Mouse (Mus musculus) forebrain, embryonic 10.5 days (tissue): Measurements from ENCODE around the gene Tmem95. TPM values are rescaled to one million over a fixed set of nuclear protein-coding genes. Genes with fewer than 3 reads are reported as not detected.

Experiments
- microRNA-seq: library from miRNA; unstranded; fragments of <30 nt; microRNA quantifications from one replicate; pipeline ENCODE4, GENCODE M21; 2017
- polyA plus RNA-seq: library from polyadenylated mRNA; unstranded; fragments of >200 nt; fragmentation: Nextera tagmentation; extraction: Ambion mirVana; gene quantifications from 2 replicates; pipeline ENCODE4 v1.2.1, GENCODE M21; 2016

Gene Tmem95
- polyA plus RNA-seq, 1 experiment from 2014 or later: not detected

Small RNAs within 50 kb of the gene (microRNA-seq; reads per million reads assigned to microRNA genes)
- not detected for gene Mir6924

Other genes starting within 250 kb of the Tmem95 start
- gene Fxr2, start 245.0 kb downstream of the Tmem95 start, polyA plus RNA-seq: 32.5 and 34.6 TPM in 2 replicates
- gene Sox15, start 222.7 kb downstream of the Tmem95 start, polyA plus RNA-seq: not detected in 2 replicates
- gene Mpdu1, start 215.4 kb downstream of the Tmem95 start, polyA plus RNA-seq: 81.8 and 82.9 TPM in 2 replicates
- gene Cd68, start 211.9 kb downstream of the Tmem95 start, polyA plus RNA-seq: 5.5 and 5.8 TPM in 2 replicates
- gene Eif4a1, start 205.6 kb downstream of the Tmem95 start, polyA plus RNA-seq: 725 and 747 TPM in 2 replicates
- 127 and 128 TPM in 2 replicates for gene Senp3, start 195.9 kb downstream of the Tmem95 start, polyA plus RNA-seq
- gene Tnfsf13, start 192.2 kb downstream of the Tmem95 start, polyA plus RNA-seq: 0.20 TPM in 1 of 2 replicates, not detected in the other
- 1.1 and 1.6 TPM in 2 replicates for gene Tnfsf12, start 182.2 kb downstream of the Tmem95 start, polyA plus RNA-seq
- 0.44 and 0.55 TPM in 2 replicates for gene Tnfsfm13, start 181.9 kb downstream of the Tmem95 start, polyA plus RNA-seq
- 32.9 and 34.5 TPM in 2 replicates for gene Polr2a, start 119.4 kb downstream of the Tmem95 start, polyA plus RNA-seq
- gene Slc35g3, start 116.0 kb downstream of the Tmem95 start, polyA plus RNA-seq: 0.14 TPM in 1 of 2 replicates, not detected in the other
- gene Zbtb4, start 112.1 kb downstream of the Tmem95 start, polyA plus RNA-seq: 0.46 and 0.77 TPM in 2 replicates
- 1.0 and 1.5 TPM in 2 replicates for gene Chrnb1, start 82.1 kb downstream of the Tmem95 start, polyA plus RNA-seq
- gene Fgf11, start 76.2 kb downstream of the Tmem95 start, polyA plus RNA-seq: 0.73 TPM in 2 replicates
- gene Tmem102, start 72.4 kb downstream of the Tmem95 start, polyA plus RNA-seq: 0.71 and 0.95 TPM in 2 replicates
- not detected in 2 replicates for gene Gm39566, start 62.7 kb downstream of the Tmem95 start, polyA plus RNA-seq
- not detected in 2 replicates for gene Spem2, start 59.6 kb downstream of the Tmem95 start, polyA plus RNA-seq
- gene Spem1, start 55.8 kb downstream of the Tmem95 start, polyA plus RNA-seq: 0.19 TPM in 1 of 2 replicates, not detected in the other
- 4.7 and 5.2 TPM in 2 replicates for gene Nlgn2, start 40.2 kb downstream of the Tmem95 start, polyA plus RNA-seq
- gene Tmem256, start 39.5 kb downstream of the Tmem95 start, polyA plus RNA-seq: 259 and 290 TPM in 2 replicates
- gene Plscr3, start 31.6 kb downstream of the Tmem95 start, polyA plus RNA-seq: 67.5 and 67.6 TPM in 2 replicates
- 0.79 and 1.9 TPM in 2 replicates for gene Tnk1, start 19.3 kb downstream of the Tmem95 start, polyA plus RNA-seq
- gene Kctd11, start 3.4 kb upstream of the Tmem95 start, polyA plus RNA-seq: 4.8 and 6.7 TPM in 2 replicates
- 0.84 and 1.3 TPM in 2 replicates for gene Acap1, start 17.5 kb upstream of the Tmem95 start, polyA plus RNA-seq
- gene 2810408A11Rik, start 23.0 kb upstream of the Tmem95 start, polyA plus RNA-seq: 11.9 and 12.2 TPM in 2 replicates
- gene Neurl4, start 23.1 kb upstream of the Tmem95 start, polyA plus RNA-seq: 14.3 and 14.8 TPM in 2 replicates
- 92.4 and 97.3 TPM in 2 replicates for gene Gps2, start 35.9 kb upstream of the Tmem95 start, polyA plus RNA-seq
- gene Eif5a, start 43.9 kb upstream of the Tmem95 start, polyA plus RNA-seq: 2,970 and 2,997 TPM in 2 replicates
- 5.7 and 6.4 TPM in 2 replicates for gene Ybx2, start 57.8 kb upstream of the Tmem95 start, polyA plus RNA-seq
- gene Slc2a4, start 70.2 kb upstream of the Tmem95 start, polyA plus RNA-seq: 14.2 and 15.7 TPM in 2 replicates
- 19.7 and 21.9 TPM in 2 replicates for gene Cldn7, start 86.8 kb upstream of the Tmem95 start, polyA plus RNA-seq
- 21.5 and 23.4 TPM in 2 replicates for gene Ctdnep1, start 103.1 kb upstream of the Tmem95 start, polyA plus RNA-seq
- gene Elp5, start 104.5 kb upstream of the Tmem95 start, polyA plus RNA-seq: 159 TPM in 2 replicates
- 318 and 331 TPM in 2 replicates for gene Gabarap, start 113.1 kb upstream of the Tmem95 start, polyA plus RNA-seq
- gene Phf23, start 117.8 kb upstream of the Tmem95 start, polyA plus RNA-seq: 94.5 and 96.2 TPM in 2 replicates
- gene Dvl2, start 122.6 kb upstream of the Tmem95 start, polyA plus RNA-seq: 44.3 and 51.6 TPM in 2 replicates
- 41.0 and 44.1 TPM in 2 replicates for gene Acadvl, start 137.4 kb upstream of the Tmem95 start, polyA plus RNA-seq
- gene Dlg4, start 138.9 kb upstream of the Tmem95 start, polyA plus RNA-seq: 13.8 and 15.5 TPM in 2 replicates
- gene Asgr1, start 176.1 kb upstream of the Tmem95 start, polyA plus RNA-seq: 0.71 and 1.2 TPM in 2 replicates
- gene Asgr2, start 214.6 kb upstream of the Tmem95 start, polyA plus RNA-seq: not detected in 2 replicates